Mouse (Mus musculus): ENCODE measurements at regions not wholly inside any gene's neighbourhood (a gene's known extent, or its start where the extent isn't known, plus 50 kb on each side); places are given as distances from the start of the nearest gene placed in this dataset.

DNA sequence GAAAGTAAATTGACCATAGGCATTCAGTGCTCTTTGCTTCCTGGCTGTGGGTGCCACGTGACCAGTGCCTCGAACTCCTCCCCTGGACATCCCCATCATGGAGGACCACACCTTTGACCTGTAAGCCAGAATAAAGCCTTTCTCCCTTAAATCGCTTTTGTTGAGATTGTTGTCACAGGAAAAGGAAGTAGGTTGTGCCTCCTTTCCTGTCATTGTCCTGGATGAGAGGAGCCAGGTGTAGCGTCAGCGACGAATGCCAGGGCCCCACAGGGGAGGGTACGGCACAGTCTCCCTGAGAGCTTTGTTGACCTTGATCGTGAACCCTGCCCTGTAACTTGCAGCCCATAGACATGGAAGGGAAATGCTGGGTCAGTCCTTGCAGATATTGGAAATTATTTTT is 952.8 kb downstream of the 4930447A16Rik start:
- TF ChIP-seq POLR2A (IDR thresholded peaks at IDR 0.05; ENCODE audit: low read depth, low read length) = no peak
- no peak for TF ChIP-seq CTCF (conservative IDR thresholded peaks at IDR 0.05; ENCODE audit: insufficient read depth, insufficient read length, low read depth, low read length)
